In the genomic region with DNA sequence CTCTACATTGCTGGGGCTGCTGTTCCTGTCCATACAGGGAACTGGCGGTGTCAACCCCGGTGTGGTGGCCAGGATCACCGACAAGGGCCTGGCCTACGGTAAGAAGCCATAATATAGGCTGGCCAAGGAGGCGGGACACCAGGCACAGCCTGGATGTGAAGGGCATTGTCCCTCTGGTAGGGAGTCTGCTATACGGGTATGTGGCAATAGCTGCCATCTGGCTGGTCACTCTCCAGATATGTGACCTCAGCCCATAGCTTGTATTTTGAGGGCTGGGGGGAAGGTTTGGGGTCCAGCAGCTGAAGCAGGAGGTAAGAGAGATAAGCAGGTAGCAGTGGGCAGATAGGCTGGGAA, we compare ENCODE assay signal across 11 mouse cellular contexts. TPM values are rescaled to one million over a fixed set of nuclear protein-coding genes. Genes with fewer than 3 reads are reported as not detected.
DNase-seq lines count a peak whose midpoint lies in the region; ATAC-seq and TF ChIP-seq lines count a peak whose summit lies in the region.
"Had no signal": no experiment of that assay in that cellular context is flagged by ENCODE, and none has a peak within 500 bp of the region (broad histone marks: within the 10 kb centered on the region; RNA-seq: fewer than 3 reads in every experiment).

No protein-coding gene starts in this region.

- no peak for TF ChIP-seq EP300 in heart, postnatal 0 days (IDR thresholded peaks at IDR 0.05; ENCODE audit: low read depth)

- no peaks in the 10 kb centered on the region for H3K27me3 ChIP-seq in forebrain, embryonic 12.5 days
- no peaks in the 10 kb centered on the region for H3K27me3 ChIP-seq in forebrain, postnatal 0 days (ENCODE audit: insufficient read depth, low read length)
- no peaks in the 10 kb centered on the region for H3K27me3 ChIP-seq in liver, adult 2 months (ENCODE audit: control insufficient read depth, insufficient read depth, low read length)
- H3K27me3 ChIP-seq in heart, postnatal 0 days (ENCODE audit: control insufficient read depth, insufficient read depth, low read length) = no peaks in the 10 kb centered on the region
- H3K27me3 ChIP-seq in megakaryocyte, embryonic 14.5 days (replicated peaks) = peaks cover 37% of the 10 kb centered on the region

- no peak for ATAC-seq in forebrain, embryonic 12.5 days (ENCODE audit: low FRiP score)
- ATAC-seq in forebrain, postnatal 0 days = no peak
- ATAC-seq in heart, postnatal 0 days (ENCODE audit: insufficient read depth, low read depth) = no peak; the same call in 1 of the 2 replicates

- H3K4me1 ChIP-seq in forebrain, embryonic 12.5 days = peaks cover 10% of the 10 kb centered on the region
- no peaks in the 10 kb centered on the region for H3K4me1 ChIP-seq in forebrain, postnatal 0 days (ENCODE audit: insufficient read depth)
- peaks cover 18% of the 10 kb centered on the region for H3K4me1 ChIP-seq in liver, adult 2 months (ENCODE audit: control insufficient read depth, insufficient read depth, low read length)
- no peaks in the 10 kb centered on the region for H3K4me1 ChIP-seq in heart, postnatal 0 days (ENCODE audit: control insufficient read depth, insufficient read depth)
- peaks cover 28% of the 10 kb centered on the region for H3K4me1 ChIP-seq in megakaryocyte, embryonic 14.5 days

- H3K36me3 ChIP-seq in forebrain, embryonic 12.5 days (replicated peaks) = no peaks in the 10 kb centered on the region
- no peaks in the 10 kb centered on the region for H3K36me3 ChIP-seq in forebrain, postnatal 0 days (ENCODE audit: insufficient read depth)
- no peaks in the 10 kb centered on the region for H3K36me3 ChIP-seq in liver, adult 2 months (ENCODE audit: control insufficient read depth, insufficient read depth, low read length)
- H3K36me3 ChIP-seq in heart, postnatal 0 days (replicated peaks; ENCODE audit: control insufficient read depth, insufficient read depth, low read length) = no peaks in the 10 kb centered on the region
- H3K36me3 ChIP-seq in megakaryocyte, embryonic 14.5 days (replicated peaks; ENCODE audit: low read length) = no peaks in the 10 kb centered on the region

- TF ChIP-seq CTCF in forebrain, postnatal 0 days (IDR thresholded peaks at IDR 0.05; ENCODE audit: low read depth) = no peak
- TF ChIP-seq CTCF in liver, adult 2 months (IDR thresholded peaks at IDR 0.05; ENCODE audit: low read depth, low read length) = no peak
- TF ChIP-seq CTCF in heart, postnatal 0 days (IDR thresholded peaks at IDR 0.05; ENCODE audit: low read depth) = no peak

- no peak overlapping the region for H3K4me3 ChIP-seq in forebrain, embryonic 12.5 days (replicated peaks)
- H3K4me3 ChIP-seq in forebrain, postnatal 0 days (ENCODE audit: low read depth, low read length) = no peak overlapping the region
- peak overlapping the region; percentile 70 for H3K4me3 ChIP-seq in liver, adult 2 months (ENCODE audit: insufficient read depth, low read depth, low read length)
- no peak overlapping the region for H3K4me3 ChIP-seq in heart, postnatal 0 days (ENCODE audit: low read depth, low read length)
- peak overlapping the region; percentile 75 for H3K4me3 ChIP-seq in megakaryocyte, embryonic 14.5 days (replicated peaks)

- H3K79me2 ChIP-seq in liver, adult 2 months (ENCODE audit: control insufficient read depth, insufficient read depth, low read length) = no peaks in the 10 kb centered on the region

- H3K9me3 ChIP-seq in forebrain, embryonic 12.5 days = peaks cover 4% of the 10 kb centered on the region; the same call in 1 of the 2 replicates
- H3K9me3 ChIP-seq in forebrain, postnatal 0 days (ENCODE audit: low read length) = no peaks in the 10 kb centered on the region
- H3K9me3 ChIP-seq in heart, postnatal 0 days (replicated peaks; ENCODE audit: control insufficient read depth, low read length) = no peaks in the 10 kb centered on the region
- peaks cover 29% of the 10 kb centered on the region for H3K9me3 ChIP-seq in megakaryocyte, embryonic 14.5 days

- H3K9ac ChIP-seq in forebrain, embryonic 12.5 days = 0 out of 2 replicates have a peak overlapping the region, but pooled peaks have one; percentile 29
- no peak overlapping the region for H3K9ac ChIP-seq in forebrain, postnatal 0 days
- peak overlapping the region; percentile 78 for H3K9ac ChIP-seq in liver, adult 2 months (ENCODE audit: low read depth, low read length)
- no peak overlapping the region for H3K9ac ChIP-seq in heart, postnatal 0 days (replicated peaks; ENCODE audit: low read depth, low read length)

- TF ChIP-seq POLR2A in liver, adult 2 months (IDR thresholded peaks at IDR 0.05; ENCODE audit: extremely low read depth, insufficient read depth, low read length) = no peak

- 37% methylated on average over 6 of the region's 6 CpGs for WGBS in forebrain, embryonic 12.5 days
- WGBS in forebrain, postnatal 0 days = 40% methylated on average over 6 of the region's 6 CpGs
- WGBS in liver, adult 2 months = 5% methylated on average over 6 of the region's 6 CpGs
- 41% methylated on average over 6 of the region's 6 CpGs for WGBS in heart, postnatal 0 days

- 0 out of 2 replicates have a peak overlapping the region, but pooled peaks have one; percentile 46 for H3K27ac ChIP-seq in forebrain, embryonic 12.5 days
- H3K27ac ChIP-seq in forebrain, postnatal 0 days (ENCODE audit: low read depth, low read length) = no peak overlapping the region
- peak overlapping the region; percentile 94 for H3K27ac ChIP-seq in liver, adult 2 months (replicated peaks; ENCODE audit: insufficient read depth, low read depth, low read length)
- H3K27ac ChIP-seq in heart, postnatal 0 days (ENCODE audit: low read depth) = 0 out of 2 replicates have a peak overlapping the region, but pooled peaks have one; percentile 39

- H3K4me2 ChIP-seq in forebrain, embryonic 12.5 days = no peak overlapping the region
- H3K4me2 ChIP-seq in forebrain, postnatal 0 days (ENCODE audit: low read depth) = no peak overlapping the region
- peak overlapping the region; percentile 8; the same call in 1 of the 2 replicates for H3K4me2 ChIP-seq in heart, postnatal 0 days (ENCODE audit: low read depth, low read length)

- DNase-seq in forebrain, postnatal 0 days = no peak
- DNase-seq in liver, adult 2 months (ENCODE audit: extremely low read depth, low read depth, low spot score) = peak; percentile 86
- no peak for DNase-seq in liver
- DNase-seq in heart, postnatal 0 days (ENCODE audit: low spot score) = no peak
- DNase-seq in ovary, postnatal 36 days (ENCODE audit: low spot score) = no peak
- DNase-seq in cerebellum, postnatal 36 days = no peak

RNA-seq across cellular contexts. Expression of gene Lbp, which starts 0.4 kb away (rescaled TPM):
- polyA plus RNA-seq in forebrain, embryonic 12.5 days (2016; fragmentation: Nextera tagmentation; extraction: Ambion mirVana) = 1.5 and 2.3 TPM in 2 replicates
- 4.7 and 5.3 TPM in 2 replicates for total RNA-seq in forebrain, postnatal 0 days (2014; rRNA removed)
- 5.7 and 8.0 TPM in 2 replicates for polyA plus RNA-seq in forebrain, postnatal 0 days (2015; fragmentation: Nextera tagmentation; extraction: Ambion mirVana)
- 66.8 and 85.7 TPM in 2 replicates for total RNA-seq in liver, adult 2 months (2014; rRNA removed)
- polyA plus RNA-seq in liver, adult 2 months (2012; rRNA removed) = 164 and 230 TPM in 2 replicates
- 14.0 and 22.4 TPM in 2 replicates for total RNA-seq in heart, postnatal 0 days (2014; rRNA removed; ENCODE audit: low replicate concordance)
- 12.8 and 15.6 TPM in 2 replicates for polyA plus RNA-seq in heart, postnatal 0 days (2015; fragmentation: Nextera tagmentation; extraction: Ambion mirVana)
- polyA plus RNA-seq in megakaryocyte, embryonic 14.5 days (2012; ENCODE audit: insufficient read depth, low replicate concordance) = 2.3 and 8.8 TPM in 2 replicates

RNA-seq across cellular contexts. Expression of gene Bpi, which starts 48.8 kb away (rescaled TPM):
- polyA plus RNA-seq in forebrain, embryonic 12.5 days (2016; fragmentation: Nextera tagmentation; extraction: Ambion mirVana) = not detected in 2 replicates
- total RNA-seq in forebrain, postnatal 0 days (2014; rRNA removed) = not detected in 2 replicates
- not detected in 2 replicates for polyA plus RNA-seq in forebrain, postnatal 0 days (2015; fragmentation: Nextera tagmentation; extraction: Ambion mirVana)
- not detected in 2 replicates for total RNA-seq in liver, adult 2 months (2014; rRNA removed)
- not detected in 2 replicates for polyA plus RNA-seq in liver, adult 2 months (2012; rRNA removed)
- total RNA-seq in heart, postnatal 0 days (2014; rRNA removed; ENCODE audit: low replicate concordance) = not detected in 2 replicates
- polyA plus RNA-seq in heart, postnatal 0 days (2015; fragmentation: Nextera tagmentation; extraction: Ambion mirVana) = not detected in 2 replicates
- polyA plus RNA-seq in megakaryocyte, embryonic 14.5 days (2012; ENCODE audit: insufficient read depth, low replicate concordance) = not detected in 2 replicates
- total RNA-seq: left cerebral cortex, postnatal 14 days had no signal
- polyA plus RNA-seq: forebrain, embryonic 11.5 days; spleen, adult 2 months had no signal

Comparison
In these comparisons a context has a peak if more than half of its experiments do, and no peak if none do; other contexts are left out.
1. H3K9ac ChIP-seq: peak in forebrain, embryonic 12.5 days (single experiment) and liver, adult 2 months (single experiment); none in forebrain, postnatal 0 days (single experiment) and heart, postnatal 0 days (single experiment).
2. H3K4me3 ChIP-seq: peak in liver, adult 2 months (single experiment) and megakaryocyte, embryonic 14.5 days (single experiment); none in forebrain, embryonic 12.5 days (single experiment), forebrain, postnatal 0 days (single experiment) and heart, postnatal 0 days (single experiment).